26 mouse cellular contexts compared by ENCODE assay signal in the genomic region with DNA sequence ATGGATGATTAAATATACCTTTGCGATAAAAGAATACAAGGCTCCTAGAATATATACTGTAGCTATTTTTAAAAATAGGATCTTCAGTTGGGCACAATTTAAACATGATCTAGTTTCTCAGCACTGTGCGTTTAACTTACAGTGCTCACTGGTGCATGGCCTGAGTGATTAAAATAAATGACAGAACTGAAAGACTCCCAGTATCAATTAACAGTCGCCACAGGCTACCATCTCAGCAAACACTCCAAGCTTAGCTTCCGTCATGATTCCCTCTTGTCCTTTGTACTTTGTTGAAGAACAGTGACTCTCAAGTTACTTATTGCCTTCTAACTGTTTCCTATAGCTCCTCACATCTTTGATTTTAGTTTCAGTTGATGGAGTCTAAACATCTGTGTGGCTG.
"Had no signal": no experiment of that assay in that cellular context is flagged by ENCODE, and none has a peak within 500 bp of the region (broad histone marks: within the 10 kb centered on the region; RNA-seq: fewer than 3 reads in every experiment).

No protein-coding gene starts in this region.

- ATAC-seq: forebrain, embryonic 16.5 days; hindbrain, embryonic 16.5 days; inflammation-experienced regulatory T-cells, adult 6 months; intestine, embryonic 15.5 days; intestine, postnatal 0 days; liver, postnatal 0 days had no signal

- H3K9me3 ChIP-seq: heart, embryonic 10.5 days; heart, embryonic 12.5 days; hindbrain, embryonic 10.5 days; hindbrain, embryonic 12.5 days; intestine, embryonic 15.5 days; limb, embryonic 10.5 days; limb, embryonic 12.5 days; liver, embryonic 15.5 days had no signal

- H3K9ac ChIP-seq: heart, embryonic 12.5 days; hindbrain, embryonic 12.5 days; intestine, embryonic 15.5 days; limb, embryonic 12.5 days; liver, embryonic 13.5 days; liver, embryonic 15.5 days; liver, postnatal 0 days had no signal

- H3K27ac ChIP-seq: gastrocnemius, adult 2 months; heart, embryonic 10.5 days; hindbrain, embryonic 10.5 days; hindbrain, embryonic 12.5 days; intestine, embryonic 15.5 days; left cerebral cortex, adult 2 months; limb, embryonic 10.5 days; limb, embryonic 12.5 days; liver, embryonic 13.5 days; liver, embryonic 15.5 days had no signal

- H3K4me3 ChIP-seq: gastrocnemius, adult 2 months; heart, embryonic 10.5 days; heart, embryonic 12.5 days; hindbrain, embryonic 10.5 days; hindbrain, embryonic 12.5 days; intestine, embryonic 15.5 days; left cerebral cortex, adult 2 months; limb, embryonic 10.5 days; limb, embryonic 12.5 days; liver, embryonic 13.5 days; liver, embryonic 15.5 days had no signal

- DNase-seq: gastrocnemius, adult 2 months; gastrocnemius, postnatal 10 days; gastrocnemius, postnatal 25 days; heart, adult 18-20 months; heart, postnatal 10 days; heart, postnatal 4 days; kidney, adult 2 months; kidney, postnatal 14 days; kidney, postnatal 4 days; liver; liver, embryonic 13.5 days; liver, postnatal 0 days had no signal

- H3K36me3 ChIP-seq: heart, embryonic 10.5 days; heart, embryonic 12.5 days; hindbrain, embryonic 10.5 days; hindbrain, embryonic 12.5 days; intestine, embryonic 15.5 days; limb, embryonic 10.5 days; limb, embryonic 12.5 days; liver, embryonic 13.5 days; liver, embryonic 15.5 days had no signal

- H3K27me3 ChIP-seq: heart, embryonic 12.5 days; hindbrain, embryonic 12.5 days; intestine, embryonic 15.5 days; limb, embryonic 12.5 days; liver, embryonic 13.5 days; liver, embryonic 15.5 days had no signal

- H3K4me2 ChIP-seq: heart, embryonic 12.5 days; hindbrain, embryonic 12.5 days; intestine, embryonic 15.5 days; limb, embryonic 12.5 days; liver, embryonic 11.5 days; liver, embryonic 13.5 days; liver, embryonic 15.5 days had no signal

- H3K4me1 ChIP-seq: heart, embryonic 10.5 days; heart, embryonic 12.5 days; hindbrain, embryonic 10.5 days; hindbrain, embryonic 12.5 days; intestine, embryonic 15.5 days; limb, embryonic 10.5 days; limb, embryonic 12.5 days; liver, embryonic 13.5 days; liver, embryonic 15.5 days had no signal
